Mouse (Mus musculus) small intestine, adult 2 months (tissue): Measurements from ENCODE around the gene Mapkapk3.

Experiments
- CTCF ChIP-seq: fragments of 200-500 bp; IDR thresholded peaks from 2 replicates; pipeline ENCODE4 v1.5.1; 2012; ENCODE audit warnings: low read depth, mild to moderate bottlenecking, control low read depth, inconsistent platforms, low read length, moderate library complexity, mixed read lengths; ENCODE audit not compliant: insufficient replicate concordance, insufficient read length; ENCODE audit errors: extremely low read depth
- POLR2A ChIP-seq: fragments of 200-500 bp; IDR thresholded peaks from 2 replicates; pipeline ENCODE4 v1.6.1; 2012; ENCODE audit warnings: low read depth, mild to moderate bottlenecking, control low read depth, inconsistent platforms, low read length, moderate library complexity

DNA sequence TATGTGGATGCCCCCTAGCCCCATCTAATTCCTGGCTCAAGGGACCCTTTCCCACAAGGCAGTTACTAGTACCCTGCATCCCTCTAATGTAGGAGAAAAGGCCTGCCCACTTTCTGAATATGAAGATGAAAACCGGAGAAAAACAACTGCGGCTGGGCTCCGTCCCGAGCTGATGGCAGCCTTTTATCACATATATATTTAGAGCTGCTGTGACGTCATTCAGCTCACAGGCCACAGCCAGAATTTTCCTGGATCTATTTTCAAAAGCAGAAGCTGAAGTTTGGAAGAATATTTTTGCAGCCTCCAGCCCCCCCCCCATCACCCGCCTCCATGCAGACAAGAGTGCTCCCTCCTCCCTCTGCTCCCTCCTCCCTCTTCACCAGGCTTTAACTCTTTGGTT lies 30.1 kb downstream of the Mapkapk3 start:
- TF ChIP-seq POLR2A (no peak), CTCF (no peak)
